Mouse (Mus musculus) gastrocnemius, postnatal 14 days (tissue): ENCODE measurements around the gene Csmd2. TPM values are rescaled to one million over a fixed set of nuclear protein-coding genes. Genes with fewer than 3 reads are reported as not detected.

Experiments used
- DNase-seq: peaks from one replicate; pipeline ENCODE4 v3.0.0; 2021; ENCODE audit warnings: mixed read lengths
- intact Hi-C: fragments of 180-260 bp; cut with DNase I; formaldehyde crosslinking; loops from one replicate; pipeline ENCODE4 v1.15.1; 2025; ENCODE audit warnings: low total_unique reads
- total RNA-seq, 2 experiments: library from RNA; stranded (reverse); gene quantifications; 2 replicates each; pipeline ENCODE4 v1.2.3; 2021

The Csmd2 gene
- total RNA-seq, 2 experiments from 2014 or later, result 0.08 to 0.18 TPM

DNA sequence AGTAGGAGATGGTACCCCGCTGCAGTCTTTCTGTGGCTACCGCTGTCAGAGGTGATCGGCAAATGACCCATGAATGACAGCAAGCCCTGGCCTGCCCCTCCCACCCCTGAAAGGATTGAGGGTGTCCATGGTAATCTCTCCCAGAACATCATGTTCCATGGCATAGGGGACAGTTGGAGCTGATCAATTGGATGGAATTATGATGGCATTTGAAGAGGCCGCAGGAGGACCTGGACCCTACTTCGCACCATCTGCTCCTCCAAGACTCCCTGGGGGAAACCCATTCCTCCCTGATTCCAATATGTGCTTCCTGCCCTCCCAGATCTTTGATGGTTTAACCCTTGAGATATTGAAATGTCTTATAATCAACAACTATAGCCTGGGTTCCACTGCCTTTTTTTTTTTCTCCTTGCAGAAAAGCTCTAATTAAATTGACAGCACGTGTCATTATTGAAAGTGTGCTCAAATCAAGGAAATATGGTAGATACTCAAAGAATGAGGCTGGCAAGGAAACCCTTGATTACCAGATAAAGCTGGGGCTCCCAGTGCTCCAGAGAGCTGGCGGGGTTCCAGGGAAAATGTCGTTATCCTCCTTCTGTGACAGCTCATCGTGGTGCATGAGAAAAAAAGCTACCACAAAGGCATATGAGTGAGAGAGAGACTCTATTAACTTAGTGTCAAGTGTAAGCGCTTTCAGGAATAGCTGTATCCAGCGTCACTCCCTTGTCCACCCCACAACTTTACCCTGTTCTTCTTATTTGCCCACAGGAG, 145.4 kb downstream of the Csmd2 start:
- no peak for DNase-seq
- intact Hi-C loops, result no loop called here

DNA sequence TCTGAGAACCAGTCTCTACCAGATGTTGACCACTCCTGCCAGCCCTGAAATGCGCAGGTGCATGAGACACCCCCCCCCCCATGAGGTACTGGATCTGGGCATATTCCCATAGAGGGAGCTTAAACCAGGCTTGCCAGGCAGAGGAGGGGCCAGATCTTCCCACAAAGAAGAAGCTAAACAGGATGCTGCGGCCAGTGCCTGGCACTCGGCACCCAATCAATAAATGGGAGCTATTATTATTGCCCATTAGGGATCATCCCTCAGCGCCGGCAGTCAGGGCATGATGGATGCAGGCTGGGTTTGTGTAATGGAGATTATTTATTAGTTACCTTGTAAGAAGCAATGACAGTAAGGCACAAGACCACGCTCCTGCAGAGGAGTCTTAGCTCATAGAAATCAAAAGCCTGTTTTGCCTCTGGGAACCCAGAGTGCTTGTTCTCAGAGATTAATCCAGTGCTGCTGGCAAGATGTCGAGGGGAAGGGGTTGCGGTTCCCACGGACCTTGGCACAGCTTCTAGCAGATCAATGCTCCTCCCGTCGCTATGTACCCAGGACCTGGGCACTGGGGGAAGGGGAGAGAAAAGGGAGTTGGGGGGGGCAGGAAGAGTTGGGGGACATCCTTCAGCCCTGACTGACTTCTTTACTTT, 146.8 kb downstream of the Csmd2 start:
- intact Hi-C loops, result no loop called here
- no peak for DNase-seq

DNA sequence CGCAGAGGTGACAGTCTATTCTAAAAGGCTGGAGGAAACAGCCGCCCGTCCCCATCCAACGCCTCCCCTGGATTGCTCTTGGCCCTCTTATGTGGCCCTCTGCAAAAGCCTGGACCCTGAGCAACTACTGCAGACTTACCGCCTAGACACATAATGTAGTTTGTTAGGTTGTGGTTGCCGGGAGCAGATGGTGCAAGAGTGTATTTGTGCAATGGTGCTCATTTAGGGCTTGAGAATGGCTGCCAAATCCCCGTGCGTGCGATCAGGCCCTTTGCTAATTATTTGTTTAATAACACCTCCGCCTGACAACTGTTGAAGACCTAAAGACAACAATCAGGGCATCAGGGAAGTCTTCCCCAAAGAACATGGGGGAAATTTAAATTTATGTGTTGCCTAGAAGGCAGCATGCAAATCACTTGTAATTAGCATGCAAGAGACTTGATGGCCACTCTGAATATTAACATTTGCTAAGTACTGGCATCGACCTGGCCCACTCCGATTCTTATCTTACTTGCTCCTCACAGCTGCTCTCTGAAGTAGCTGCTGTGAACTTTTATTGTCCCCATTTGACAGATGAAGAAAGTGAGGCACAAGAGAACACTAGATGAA, 147.5 kb downstream of the Csmd2 start:
- intact Hi-C loops, result no loop called here
- DNase-seq, result no peak

DNA sequence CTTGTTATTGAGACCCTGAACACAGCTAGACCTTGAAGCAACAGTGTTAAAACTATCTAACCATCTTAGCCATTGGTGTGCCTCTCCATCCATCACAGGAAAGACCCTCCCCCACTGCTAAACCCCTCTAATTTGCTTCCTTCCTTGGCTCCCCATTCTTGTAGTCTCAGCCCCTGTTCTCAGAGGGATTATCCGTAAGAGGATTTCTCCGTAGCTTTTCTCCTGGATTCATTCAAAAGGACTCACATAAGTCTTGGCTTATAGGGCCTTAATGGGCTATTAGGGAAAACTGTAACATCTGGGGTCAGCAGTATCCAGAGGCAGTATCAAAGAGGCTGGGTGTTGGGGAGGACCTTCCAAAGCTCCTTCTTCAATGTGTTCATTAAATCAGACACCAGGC, 152.3 kb downstream of the Csmd2 start:
- intact Hi-C loops, result no loop called here
- no peak for DNase-seq

DNA sequence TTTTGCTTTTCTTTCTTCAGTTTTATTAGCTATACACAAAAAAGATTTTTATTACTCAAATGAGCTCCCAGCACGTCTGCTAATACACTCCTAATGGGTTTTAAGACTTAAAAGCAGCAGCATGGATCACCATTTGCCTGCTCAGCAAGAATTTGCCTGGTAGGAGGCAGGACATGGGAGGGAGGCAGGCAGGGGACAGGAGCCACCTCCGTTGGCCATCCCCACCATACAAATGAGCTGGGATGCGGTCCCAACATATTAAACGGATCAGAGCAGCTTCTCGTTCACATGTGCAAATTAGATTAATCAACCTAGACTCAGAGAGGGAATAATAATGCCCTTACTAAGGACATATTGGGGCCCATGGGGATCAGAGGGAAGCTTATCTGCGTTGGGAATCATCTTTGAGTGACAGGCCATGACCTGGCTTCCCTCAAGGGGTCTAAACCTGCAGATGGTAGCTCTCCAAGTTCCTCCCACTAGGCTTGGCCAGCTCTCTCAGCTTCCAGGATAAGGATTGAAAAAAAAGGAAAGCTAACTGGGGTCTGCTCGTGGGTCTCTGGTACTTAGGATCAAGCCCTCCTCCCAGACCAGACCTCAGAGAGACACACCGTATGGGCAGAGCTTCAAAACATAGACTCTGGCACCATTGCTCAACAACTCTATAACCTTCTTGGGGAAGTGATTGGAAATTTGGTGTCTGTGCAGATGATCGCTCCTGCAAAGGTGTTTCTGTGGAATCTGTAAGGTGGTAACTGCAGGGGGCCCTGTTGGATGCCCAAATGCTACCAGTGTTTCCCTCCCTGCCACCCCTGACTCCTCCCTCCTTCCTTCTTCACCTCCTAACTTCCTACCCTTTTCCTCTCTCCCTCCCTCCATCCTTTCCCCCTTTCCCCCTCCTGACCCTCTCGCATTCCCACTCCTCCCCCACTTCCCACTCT, 153.8 kb downstream of the Csmd2 start:
- no peak for DNase-seq
- intact Hi-C loops, result no loop called here

DNA sequence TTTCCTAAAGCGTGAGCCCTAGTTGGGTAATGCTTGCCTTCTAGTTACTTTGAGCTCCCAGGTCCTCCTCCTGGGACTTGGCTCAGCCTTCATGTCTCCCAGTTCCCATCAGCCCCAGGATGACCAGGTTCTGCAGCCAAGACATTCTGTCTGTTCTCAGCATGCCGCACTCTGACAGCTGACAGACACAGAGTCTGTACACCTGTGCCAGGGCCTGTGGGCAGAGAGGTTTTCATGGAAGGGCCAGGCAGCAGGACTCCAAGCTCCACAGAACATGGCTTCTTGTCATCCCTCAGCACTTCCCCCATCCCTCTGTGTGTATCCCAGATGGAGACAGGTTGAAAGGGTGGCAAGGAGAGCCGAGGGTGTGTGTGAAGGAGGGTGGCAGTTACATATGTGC, 154.6 kb downstream of the Csmd2 start:
- intact Hi-C loops, result no loop called here
- no peak for DNase-seq

DNA sequence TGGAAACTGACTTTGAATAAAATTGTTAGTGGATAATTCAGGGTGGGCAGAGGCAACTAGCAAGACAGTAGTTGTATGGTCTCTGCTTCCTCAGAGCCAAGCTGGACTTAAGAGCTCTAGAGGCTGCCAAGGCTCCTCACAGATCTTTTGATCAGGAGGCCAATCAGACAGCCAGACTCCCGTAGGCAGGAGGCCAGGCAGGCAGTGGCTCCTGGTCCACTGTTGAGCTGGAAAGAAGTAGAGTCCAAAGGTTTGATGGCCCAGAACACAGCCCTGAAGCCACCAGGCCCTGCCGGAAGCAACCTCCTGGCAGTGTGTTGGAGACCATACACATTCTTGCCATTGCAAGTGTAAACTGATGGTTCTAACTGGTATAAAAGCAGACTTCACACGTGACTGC, 155.5 kb downstream of the Csmd2 start:
- intact Hi-C loops, result no loop called here
- DNase-seq, result no peak

DNA sequence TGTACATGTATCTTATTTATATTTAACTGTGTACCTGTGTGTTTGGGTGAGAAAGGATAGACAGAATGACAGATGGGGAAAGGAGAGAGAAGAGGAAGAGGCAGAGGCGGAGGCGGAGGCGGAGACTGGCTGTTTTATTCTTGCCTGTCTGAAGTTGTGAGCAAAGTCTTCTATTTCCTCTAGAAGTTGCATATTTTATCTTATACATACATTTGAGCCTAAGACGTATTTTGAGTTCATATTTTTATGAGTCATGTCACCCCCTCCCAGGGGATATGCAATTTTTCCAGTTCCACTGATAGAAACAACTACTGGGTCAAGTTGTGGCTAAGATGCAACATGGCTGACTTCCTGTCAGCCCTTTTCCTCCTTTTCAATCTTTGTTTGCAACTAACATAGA, 161.9 kb downstream of the Csmd2 start:
- no peak for DNase-seq

DNA sequence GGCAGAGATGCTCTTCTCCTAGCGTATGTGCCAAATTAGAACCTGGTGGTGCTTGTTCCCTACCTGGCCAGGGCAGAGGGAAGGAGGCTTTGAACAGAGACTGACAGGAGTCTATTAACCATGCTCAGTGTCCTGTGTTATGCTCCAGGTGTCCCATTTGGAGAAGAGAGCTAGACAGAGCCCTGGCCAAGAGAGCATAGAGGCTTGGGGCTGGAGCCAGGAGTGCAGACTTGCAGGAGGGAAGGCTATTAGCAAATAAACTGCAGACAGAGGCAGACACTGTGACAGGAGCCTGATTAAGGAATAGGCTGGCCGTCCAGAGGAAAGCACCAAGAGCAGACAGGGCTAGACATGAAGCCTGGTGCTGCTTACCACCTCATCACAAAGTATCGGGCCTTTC, 164.4 kb downstream of the Csmd2 start:
- no peak for DNase-seq
- intact Hi-C loops, result no loop called here

More for the DNA sequence above, 161.9 kb downstream of the Csmd2 start:
- intact Hi-C loops, result no loop called here

DNA sequence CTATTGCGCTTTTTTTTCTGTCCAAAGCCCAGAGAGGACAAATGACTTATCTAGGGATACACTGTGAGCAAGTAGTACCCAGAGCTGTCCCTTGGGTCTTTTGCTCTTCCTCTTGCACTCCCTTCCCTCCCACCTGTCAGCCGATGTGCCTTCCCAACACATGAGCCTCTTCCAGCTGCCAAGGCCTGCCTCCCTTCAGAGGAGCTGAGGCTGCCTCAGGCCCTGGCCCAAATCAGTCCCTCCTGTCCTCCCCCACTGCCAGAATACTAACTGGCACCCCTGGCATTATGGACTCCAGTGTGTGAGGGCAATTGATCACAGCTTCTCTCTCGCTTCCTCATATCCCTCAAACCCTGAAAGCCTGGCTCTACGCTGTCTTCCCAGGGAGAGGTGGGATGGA, 165.5 kb downstream of the Csmd2 start:
- intact Hi-C loops, result no loop called here
- no peak for DNase-seq

DNA sequence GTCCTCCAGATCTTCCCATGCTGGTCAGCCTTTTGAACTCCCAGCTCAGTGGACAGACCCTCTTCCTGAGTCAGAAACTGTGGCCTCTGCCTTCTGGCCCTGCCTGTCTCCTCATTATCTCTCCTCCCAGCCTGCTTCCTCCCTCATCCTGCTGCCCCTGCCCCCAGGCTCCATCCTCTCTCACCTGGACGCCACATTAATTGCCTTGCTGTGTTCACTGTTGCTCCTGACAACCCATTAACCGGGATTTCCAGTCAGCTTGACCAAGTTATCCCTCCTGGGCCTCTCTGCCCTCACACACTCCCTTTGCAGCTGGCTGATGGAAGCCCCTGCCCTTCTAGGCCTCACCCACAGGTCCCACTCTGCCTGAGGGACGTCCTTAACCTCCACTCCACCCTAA, 167.6 kb downstream of the Csmd2 start:
- no peak for DNase-seq

DNA sequence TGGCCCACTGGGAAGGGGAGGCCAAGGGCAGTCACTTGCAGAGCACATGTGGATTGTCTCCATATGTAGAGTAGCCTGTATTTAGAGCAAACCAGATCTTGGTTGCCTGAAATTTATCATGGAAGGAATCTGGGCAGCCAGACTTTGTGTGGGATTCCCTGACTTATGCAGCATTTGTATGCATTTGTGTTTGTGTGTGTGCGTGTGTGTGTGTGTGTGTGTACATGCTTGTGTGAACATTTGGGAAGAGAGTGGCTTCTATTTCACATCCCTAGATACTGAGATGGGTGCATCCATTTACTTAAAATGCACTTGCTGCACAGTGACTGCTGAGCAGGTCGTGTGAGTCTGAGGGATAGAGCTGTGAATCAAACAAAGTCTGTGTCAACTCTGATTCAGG, 173.0 kb downstream of the Csmd2 start:
- DNase-seq, result no peak
- intact Hi-C loops, result no loop called here

More for the DNA sequence above, 167.6 kb downstream of the Csmd2 start:
- intact Hi-C loops, result no loop called here

DNA sequence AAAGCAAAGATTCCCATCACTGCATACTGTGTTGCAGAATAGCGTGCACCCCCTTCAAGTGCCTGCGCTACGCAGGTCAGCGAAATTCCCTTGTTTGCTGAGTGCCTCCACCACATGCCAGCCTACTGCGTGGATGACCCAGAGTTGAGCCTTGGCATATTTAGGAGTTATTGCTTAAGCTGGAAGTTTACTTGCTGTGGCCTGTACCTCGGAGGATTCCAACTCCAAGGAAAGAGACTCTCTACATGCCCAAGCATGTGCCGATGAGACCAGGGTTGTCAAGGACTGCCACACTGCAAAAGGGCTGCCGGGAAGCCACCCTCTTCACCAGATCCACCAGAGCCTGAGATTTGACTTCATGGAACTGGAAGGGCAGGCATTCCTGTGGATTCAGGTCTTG, 182.5 kb downstream of the Csmd2 start:
- intact Hi-C loops, result no loop called here
- no peak for DNase-seq

DNA sequence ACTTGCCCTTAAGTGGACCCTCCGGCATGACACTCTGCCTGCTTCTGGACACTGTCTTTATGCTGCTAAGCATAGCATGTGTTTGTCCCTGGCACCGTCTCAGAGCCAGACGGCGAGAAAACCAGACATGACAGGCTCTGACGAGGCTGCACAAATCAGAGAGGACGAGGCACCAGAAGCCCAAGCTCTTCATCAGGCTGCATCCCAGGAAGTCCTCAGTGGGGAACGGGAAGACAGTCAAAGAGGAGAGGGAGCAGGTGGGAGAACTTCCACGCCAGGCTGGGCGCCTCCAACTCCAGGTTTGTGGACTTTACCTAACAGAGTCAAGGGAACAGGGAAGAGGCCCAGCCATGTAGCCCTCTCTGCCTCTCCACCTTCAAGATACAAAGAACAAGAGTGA, 183.6 kb downstream of the Csmd2 start:
- intact Hi-C loops, result no loop called here
- DNase-seq, result no peak

DNA sequence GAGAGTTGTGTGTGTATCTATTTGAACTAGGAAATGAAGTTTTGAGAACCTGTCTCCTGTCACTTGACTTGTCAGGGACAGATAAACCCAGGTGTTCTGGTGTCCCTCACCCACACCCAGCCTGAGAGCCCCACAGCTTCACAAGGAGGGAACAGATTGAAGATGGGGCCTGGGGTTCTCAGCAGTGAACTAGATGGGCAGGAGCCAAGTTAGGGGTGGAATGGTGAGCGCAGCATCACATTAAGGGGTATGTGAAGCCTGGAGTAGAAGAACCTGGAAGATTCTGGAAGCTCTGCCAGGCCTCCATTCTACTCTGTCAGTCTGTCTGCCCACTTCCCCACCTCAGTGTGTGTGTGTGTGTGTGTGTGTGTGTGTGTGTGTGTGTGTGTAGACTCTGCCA, 184.0 kb downstream of the Csmd2 start:
- intact Hi-C loops, result no loop called here
- DNase-seq, result no peak

DNA sequence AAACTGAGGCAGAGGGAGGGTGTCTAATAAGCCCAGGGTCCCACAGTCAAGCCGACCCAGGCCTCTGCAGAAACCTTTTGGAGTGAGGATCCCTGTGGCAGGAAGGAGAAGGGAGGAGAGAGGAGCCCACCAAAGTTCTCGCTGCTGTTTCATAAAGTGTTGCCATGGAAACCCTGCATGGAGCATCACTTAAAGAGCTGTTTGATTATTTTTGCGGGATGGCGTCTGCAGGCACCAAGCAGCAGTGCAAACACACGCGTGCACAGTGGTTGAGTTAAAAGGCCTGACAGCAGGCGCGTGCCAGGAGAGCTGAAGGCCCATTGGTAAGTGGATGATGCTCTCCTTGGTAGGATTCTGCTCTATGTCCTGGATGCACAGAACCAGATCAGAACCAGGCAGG, 191.3 kb downstream of the Csmd2 start:
- no peak for DNase-seq
- intact Hi-C loops, result no loop called here

DNA sequence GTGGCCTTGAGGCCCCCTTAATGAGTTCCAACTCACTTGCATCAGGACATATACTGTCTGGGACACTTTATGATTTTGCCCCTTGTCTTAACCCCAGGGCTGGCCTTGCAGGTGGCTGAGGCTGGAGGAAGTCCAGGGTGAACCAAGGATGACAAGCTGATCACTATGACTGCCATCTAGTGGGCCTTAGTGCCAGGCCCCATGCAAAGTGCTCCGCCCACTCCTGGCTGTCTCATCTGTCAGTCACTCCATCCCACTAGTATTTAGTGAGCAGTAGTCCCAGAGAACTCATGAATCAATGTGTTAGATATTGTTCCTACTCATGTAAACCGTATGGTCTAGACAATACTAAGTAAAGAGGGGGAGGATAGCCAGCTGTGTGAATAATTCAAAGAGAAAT, 191.9 kb downstream of the Csmd2 start:
- intact Hi-C loops, result no loop called here
- DNase-seq, result no peak

DNA sequence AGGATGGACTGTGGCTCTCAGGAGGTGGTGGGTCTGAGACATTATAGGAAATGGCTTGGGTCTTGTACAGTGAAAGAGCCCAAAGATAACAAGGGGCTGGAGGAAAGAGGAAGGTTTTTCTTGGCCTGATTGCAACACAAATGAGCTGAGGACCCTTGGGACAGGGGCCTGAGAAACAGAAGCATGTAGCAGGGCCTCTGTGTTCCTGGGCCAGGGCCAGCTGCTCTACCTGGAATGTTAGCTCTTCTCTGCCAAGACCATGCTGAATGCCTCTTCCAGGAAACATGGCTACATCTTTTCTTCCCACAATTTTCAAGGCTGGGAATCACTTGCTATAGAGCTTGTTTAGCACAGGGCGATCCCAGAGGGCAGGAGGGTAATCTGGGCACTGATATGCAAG, 197.1 kb downstream of the Csmd2 start:
- no peak for DNase-seq
- intact Hi-C loops, result no loop called here

DNA sequence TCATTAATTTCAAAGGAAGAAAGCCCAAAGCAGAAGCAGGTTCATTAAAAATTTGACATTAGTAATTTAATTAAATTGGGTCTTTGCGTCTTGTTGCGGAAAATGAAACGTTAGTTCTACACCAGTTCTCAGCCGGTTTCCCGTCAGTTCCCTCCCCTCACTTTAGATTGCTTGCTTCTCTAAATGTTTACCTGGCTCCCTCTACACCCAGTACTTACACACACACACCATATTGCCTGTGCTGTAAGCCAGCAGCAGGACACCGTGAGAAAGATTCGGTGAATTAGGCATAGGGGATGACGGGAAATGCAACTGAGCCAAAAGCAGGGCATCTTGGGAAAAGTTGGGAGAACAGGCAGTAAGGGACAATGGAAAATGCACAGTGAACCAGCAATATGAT, 206.8 kb downstream of the Csmd2 start:
- intact Hi-C loops, result no loop called here
- DNase-seq, result no peak

DNA sequence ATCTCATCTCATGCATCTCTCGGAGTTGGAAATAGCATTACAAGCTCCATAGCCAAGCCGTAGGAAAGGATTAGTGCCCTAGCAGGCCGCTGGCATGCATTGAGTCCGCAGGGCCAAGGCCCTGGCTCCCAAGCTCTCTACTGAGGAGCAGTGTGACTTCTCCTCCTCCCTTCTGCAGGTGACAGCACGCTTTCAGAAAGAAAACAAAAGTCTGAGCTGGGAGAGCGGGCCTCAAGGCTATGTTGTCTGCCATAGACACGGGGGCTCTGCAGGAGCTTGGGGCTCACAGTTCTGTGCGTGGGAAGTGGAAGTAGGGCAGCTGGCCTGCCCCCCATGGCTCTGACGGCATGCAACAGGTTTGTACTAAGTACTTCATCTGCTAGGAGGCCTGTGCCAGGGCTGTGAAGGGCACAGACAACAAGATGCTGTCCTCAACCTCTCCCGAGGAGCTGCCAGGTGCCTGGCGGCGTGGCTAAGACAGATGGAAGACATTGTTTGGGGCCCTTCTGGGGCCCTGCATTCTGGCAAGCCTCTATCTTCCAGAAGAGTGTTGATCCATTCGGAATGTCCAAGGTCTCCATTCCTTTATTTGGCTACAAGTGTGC, 230.4 kb downstream of the Csmd2 start:
- no peak for DNase-seq
- intact Hi-C loops, result no loop called here
